Mouse (Mus musculus) midbrain, embryonic 10.5 days (tissue): ENCODE measurements at regions not wholly inside any gene's neighbourhood (a gene's known extent, or its start where the extent isn't known, plus 50 kb on each side); places are given as distances from the start of the nearest gene placed in this dataset.
"Not testable (repeated sequence)": the region's sequence is repeated elsewhere in the genome, so short reads cannot be mapped to it uniquely, and the experiment has no call there.

Experiments
- DNase-seq: peaks from one replicate; pipeline ENCODE4 v3.0.0-alpha.2; 2017; ENCODE audit warnings: low spot score
- H3K27ac ChIP-seq: fragments of 300-500 bp; sonication (generic); replicated peaks from 2 replicates; pipeline ENCODE4 v1.5.1; 2016; ENCODE audit warnings: mild to moderate bottlenecking
- H3K27me3 ChIP-seq: fragments of 300-500 bp; sonication (generic); 2 replicates; pipeline ENCODE4 v1.6.1; 2016; ENCODE audit warnings: low read depth, mild to moderate bottlenecking; ENCODE audit not compliant: poor library complexity, severe bottlenecking
- H3K36me3 ChIP-seq: fragments of 300-500 bp; sonication (generic); 2 replicates; pipeline ENCODE4 v1.6.1; 2016; ENCODE audit warnings: mild to moderate bottlenecking, moderate library complexity
- H3K4me1 ChIP-seq: fragments of 300-500 bp; sonication (generic); 2 replicates; pipeline ENCODE4 v1.6.1; 2016
- H3K4me3 ChIP-seq: fragments of 300-500 bp; sonication (generic); 2 replicates; pipeline ENCODE4 v1.5.1; 2016; ENCODE audit warnings: mild to moderate bottlenecking, moderate library complexity
- H3K9me3 ChIP-seq: fragments of 300-500 bp; sonication (generic); replicated peaks from 2 replicates; pipeline ENCODE4 v1.6.1; 2016; ENCODE audit warnings: mild to moderate bottlenecking
- WGBS: fragments of 180-500 bp; shearing (Covaris S2); methylation state at CpG from one replicate; pipeline ENCODE4 v1.1.7; 2016; 5-methylcytosine and 5-hydroxymethylcytosine counted together

DNA sequence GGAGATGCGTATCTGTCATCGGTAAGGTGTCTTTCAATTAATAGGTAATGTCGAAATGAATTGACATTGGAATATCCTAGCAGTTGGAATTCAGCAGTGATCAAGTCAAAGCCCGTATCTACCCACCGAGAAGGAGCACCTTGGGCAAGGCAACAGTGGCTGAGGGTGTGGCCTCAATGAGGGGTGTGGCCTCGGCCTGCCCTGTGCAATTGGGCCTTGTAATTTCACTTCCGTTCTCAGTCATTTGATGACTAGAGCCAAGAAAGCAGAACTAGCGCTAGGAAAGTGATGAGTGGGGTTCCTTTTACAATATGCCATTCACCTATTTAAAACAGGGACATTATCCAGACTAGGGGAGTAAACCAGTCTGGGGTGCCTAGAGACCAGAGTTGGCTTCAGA, 77.6 kb downstream of the Elovl4 start:
- Histone ChIP-seq H3K36me3 (no peaks in the 10 kb centered on the region), H3K27ac (no peak overlapping the region), H3K27me3 (peaks cover 10% of the 10 kb centered on the region), H3K4me3 (no peak overlapping the region), H3K9me3 (no peaks in the 10 kb centered on the region), H3K4me1 (peaks cover 6% of the 10 kb centered on the region; the same call in 1 of the 2 replicates)
- WGBS = 91% methylated on average over 8 of the region's 8 CpGs
- no peak for DNase-seq

DNA sequence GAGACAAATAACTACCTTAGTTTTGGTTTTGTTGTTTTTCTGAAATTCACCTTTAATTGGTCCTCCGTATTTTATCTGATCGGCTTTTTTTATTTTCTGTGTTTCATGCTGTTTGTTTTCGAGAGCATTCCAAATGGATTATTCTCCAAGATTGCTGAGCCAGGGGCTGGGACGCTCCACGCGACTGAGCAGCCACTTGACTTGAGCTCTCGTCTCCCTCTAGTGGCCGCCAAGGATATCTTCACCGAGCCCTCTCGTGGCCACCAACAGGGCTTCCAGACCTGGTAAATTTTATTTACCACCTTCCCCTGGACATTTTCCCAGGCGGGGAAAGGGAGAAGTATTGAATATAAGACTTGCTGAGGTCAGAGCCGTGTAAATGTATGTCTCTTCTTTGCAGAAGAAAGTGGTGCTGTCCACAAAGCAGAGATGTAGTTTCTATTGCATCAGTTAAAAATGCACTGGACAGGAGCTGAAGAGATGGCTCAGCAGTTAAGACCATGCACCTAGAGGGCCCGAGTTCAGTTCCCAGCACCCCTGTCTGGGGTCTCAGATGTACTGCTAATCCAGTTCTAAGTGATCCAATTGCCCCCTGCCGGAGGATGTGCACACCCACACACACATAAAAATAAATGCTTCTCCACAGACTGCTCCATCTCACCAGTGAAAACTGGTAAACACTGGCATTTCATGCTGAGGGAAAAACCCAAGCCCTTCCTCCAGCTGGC, 78.5 kb downstream of the Elovl4 start:
- H3K4me3 ChIP-seq = peak overlapping the region; percentile 42
- no peaks in the 10 kb centered on the region for H3K9me3 ChIP-seq
- peak; percentile 73 for DNase-seq
- 13% methylated on average over 14 of the region's 14 CpGs for WGBS
- H3K36me3 ChIP-seq = no peaks in the 10 kb centered on the region
- peaks cover 10% of the 10 kb centered on the region for H3K27me3 ChIP-seq
- no peak overlapping the region for H3K27ac ChIP-seq
- peaks cover 6% of the 10 kb centered on the region; the same call in 1 of the 2 replicates for H3K4me1 ChIP-seq

DNA sequence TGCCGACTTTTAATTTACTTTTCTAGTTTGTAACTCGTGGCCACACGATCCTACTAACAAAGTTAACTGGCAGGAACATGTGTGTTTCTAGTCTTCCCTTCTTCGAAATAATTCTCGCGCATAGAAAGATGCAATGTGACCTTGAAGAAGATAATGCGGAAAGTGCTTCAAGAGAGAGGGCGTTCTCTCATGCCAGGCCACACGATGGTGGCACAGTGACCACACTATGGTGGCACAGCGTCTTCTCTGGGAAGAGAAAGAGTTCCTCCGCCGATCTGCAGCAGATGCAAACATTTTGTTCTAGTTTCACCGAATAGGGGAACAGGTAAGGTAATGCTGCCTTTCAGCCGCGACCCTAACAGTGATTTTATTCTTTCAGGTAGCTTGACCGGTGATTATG, 79.1 kb downstream of the Elovl4 start:
- no peaks in the 10 kb centered on the region for H3K9me3 ChIP-seq
- WGBS = 51% methylated on average over 16 of the region's 16 CpGs
- H3K27ac ChIP-seq = no peak overlapping the region
- peak overlapping the region; percentile 42 for H3K4me3 ChIP-seq
- peaks cover 10% of the 10 kb centered on the region for H3K27me3 ChIP-seq
- peak; percentile 15 for DNase-seq
- H3K36me3 ChIP-seq = no peaks in the 10 kb centered on the region
- H3K4me1 ChIP-seq = peaks cover 6% of the 10 kb centered on the region; the same call in 1 of the 2 replicates

DNA sequence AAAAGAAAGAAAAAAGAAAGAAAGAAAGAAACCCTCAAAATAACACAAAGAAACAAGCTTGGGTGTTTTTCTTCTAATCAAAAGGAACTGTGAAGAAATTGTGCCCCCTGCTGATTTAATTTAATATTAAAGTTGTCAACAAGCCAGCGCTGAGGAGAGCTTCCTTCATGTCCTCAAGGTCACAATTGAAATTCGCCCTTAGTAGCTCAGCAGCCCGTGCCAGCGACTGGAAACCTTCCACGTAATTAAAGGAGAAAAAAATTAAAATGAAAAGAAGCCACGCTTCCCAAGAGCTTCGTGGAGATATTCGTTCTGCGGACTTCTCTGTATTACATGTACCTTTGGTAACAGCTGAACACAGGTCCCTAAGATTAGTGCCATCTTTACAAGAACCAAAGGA, 80.0 kb downstream of the Elovl4 start:
- peaks cover 10% of the 10 kb centered on the region for H3K27me3 ChIP-seq
- DNase-seq = no peak
- H3K4me3 ChIP-seq = no peak overlapping the region
- H3K9me3 ChIP-seq = no peaks in the 10 kb centered on the region
- WGBS = 60% methylated on average over 9 of the region's 9 CpGs
- H3K27ac ChIP-seq = no peak overlapping the region
- H3K4me1 ChIP-seq = peaks cover 6% of the 10 kb centered on the region; the same call in 1 of the 2 replicates
- H3K36me3 ChIP-seq = no peaks in the 10 kb centered on the region

DNA sequence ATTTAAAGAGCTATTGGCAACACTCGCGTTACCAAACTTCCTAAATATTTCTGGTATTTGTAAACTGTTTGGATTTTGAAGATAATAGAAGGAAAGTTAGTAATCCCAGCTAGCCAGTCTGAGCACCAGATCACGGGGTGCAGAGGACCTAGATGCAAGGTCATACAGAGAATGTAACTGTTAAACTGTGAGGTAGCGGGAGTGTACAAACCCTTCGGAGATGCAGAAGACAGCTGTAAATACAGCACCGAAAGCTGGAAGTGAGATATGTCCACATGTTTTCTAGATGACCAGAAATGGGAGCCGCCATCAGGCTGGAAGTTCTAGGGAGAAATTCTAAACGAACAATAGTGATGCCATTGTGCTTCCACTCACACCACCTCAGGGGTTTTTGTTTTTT, 80.5 kb downstream of the Elovl4 start:
- Histone ChIP-seq H3K4me3 (no peak overlapping the region), H3K9me3 (no peaks in the 10 kb centered on the region), H3K27me3 (peaks cover 10% of the 10 kb centered on the region), H3K27ac (no peak overlapping the region), H3K4me1 (peaks cover 6% of the 10 kb centered on the region; the same call in 1 of the 2 replicates), H3K36me3 (no peaks in the 10 kb centered on the region)
- WGBS = 87% methylated on average over 8 of the region's 8 CpGs
- DNase-seq = no peak

DNA sequence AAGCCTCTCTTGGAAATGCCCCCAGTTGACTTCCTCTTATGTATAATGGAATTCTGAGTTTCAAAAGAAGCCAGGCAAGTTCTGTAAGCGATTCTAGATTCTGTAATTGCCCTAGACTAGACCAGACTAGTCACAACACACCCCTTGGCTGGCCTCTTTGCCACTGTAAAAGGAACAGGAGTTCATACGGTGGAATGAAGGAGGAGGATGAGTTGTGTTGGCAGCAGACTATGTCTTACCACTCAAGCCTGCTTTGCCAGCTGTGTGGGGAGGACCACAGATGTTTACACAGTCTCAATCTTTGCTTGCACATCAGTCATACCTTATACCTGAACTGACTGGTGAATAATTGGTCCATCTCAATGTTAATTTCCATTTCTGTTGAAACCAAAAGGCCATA, 85.1 kb downstream of the Elovl4 start:
- H3K36me3 ChIP-seq = no peaks in the 10 kb centered on the region
- DNase-seq = no peak
- H3K4me1 ChIP-seq = no peaks in the 10 kb centered on the region
- WGBS = 78% methylated on average over 2 of the region's 2 CpGs
- H3K9me3 ChIP-seq = no peaks in the 10 kb centered on the region
- no peaks in the 10 kb centered on the region for H3K27me3 ChIP-seq
- H3K27ac ChIP-seq = no peak overlapping the region
- H3K4me3 ChIP-seq = no peak overlapping the region

DNA sequence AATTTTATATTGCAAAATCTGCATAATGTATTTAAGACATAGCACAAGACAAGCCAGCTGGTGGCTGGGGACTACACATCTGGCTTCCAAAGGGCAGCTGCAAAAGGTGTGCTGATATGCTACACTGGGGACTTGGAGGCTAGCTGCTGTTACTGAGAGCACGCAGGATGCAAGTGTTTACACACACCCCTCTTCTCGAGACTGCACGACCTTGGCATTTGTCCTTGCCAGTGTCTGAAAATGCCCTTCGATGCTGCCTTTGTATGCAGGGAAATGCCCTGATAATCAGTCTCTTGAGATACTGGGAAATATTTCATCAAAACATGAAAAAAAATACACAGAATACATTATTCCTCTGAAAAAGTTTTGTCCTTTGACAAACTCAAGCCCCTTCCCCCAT, 86.3 kb downstream of the Elovl4 start:
- no peaks in the 10 kb centered on the region for H3K9me3 ChIP-seq
- no peak for DNase-seq
- H3K36me3 ChIP-seq = no peaks in the 10 kb centered on the region
- no peaks in the 10 kb centered on the region for H3K27me3 ChIP-seq
- H3K27ac ChIP-seq = no peak overlapping the region
- 76% methylated on average over 4 of the region's 4 CpGs for WGBS
- no peak overlapping the region for H3K4me3 ChIP-seq
- no peaks in the 10 kb centered on the region for H3K4me1 ChIP-seq

DNA sequence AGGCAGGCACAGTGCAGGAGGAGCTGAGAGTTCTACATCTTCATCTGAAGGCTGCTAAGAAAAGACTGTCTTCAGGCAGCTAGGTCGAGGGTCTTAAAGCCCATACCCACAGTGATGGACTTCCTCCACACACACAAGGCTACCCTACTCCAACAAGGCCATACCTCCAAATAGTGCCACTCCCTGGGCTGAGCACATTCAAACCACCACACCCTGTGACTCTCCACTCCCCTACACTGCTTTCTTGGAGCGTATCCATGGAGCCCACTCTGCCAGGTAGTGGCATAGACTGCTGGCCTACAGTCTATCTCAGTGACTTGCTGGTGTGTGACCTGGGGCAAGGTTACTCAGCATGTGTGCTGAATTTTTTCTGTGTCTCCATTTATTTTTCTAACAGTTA, 88.0 kb downstream of the Elovl4 start:
- H3K36me3 ChIP-seq, H3K4me3 ChIP-seq, H3K9me3 ChIP-seq, H3K4me1 ChIP-seq, H3K27ac ChIP-seq, DNase-seq, H3K27me3 ChIP-seq: not testable (repeated sequence)
- WGBS = 78% methylated on average over 2 of the region's 2 CpGs

DNA sequence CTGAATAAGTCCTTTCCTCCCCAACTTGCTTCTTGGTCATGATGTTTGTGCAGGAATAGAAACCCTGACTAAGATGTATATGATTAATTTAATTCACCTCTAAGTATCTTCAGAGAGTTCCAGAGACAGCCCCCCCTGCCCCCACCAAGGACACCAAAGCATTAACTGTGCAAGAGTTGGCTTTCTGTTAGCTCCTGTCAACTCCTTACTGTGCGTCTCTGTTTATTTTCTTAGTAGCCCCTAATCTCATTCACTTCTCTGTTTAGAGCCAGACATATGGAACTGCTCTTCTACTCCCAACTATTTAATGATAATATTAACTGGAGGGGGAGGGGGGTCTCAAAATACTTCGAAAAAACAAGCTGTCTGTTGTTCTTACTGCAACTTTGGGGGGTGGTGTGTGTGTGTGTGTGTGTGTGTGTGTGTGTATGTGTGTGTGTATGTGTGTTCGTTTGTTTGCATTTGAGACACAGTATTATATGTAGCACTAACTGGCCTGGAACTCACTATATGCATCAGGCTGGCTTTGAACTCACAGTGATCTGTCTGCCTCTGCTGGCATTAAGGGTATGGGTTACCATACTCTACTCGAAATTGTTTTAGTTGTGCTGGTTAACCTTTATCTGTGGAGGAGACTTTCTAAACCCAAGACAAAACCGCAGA, 89.8 kb downstream of the Elovl4 start:
- H3K9me3 ChIP-seq = no peaks in the 10 kb centered on the region
- no peaks in the 10 kb centered on the region for H3K36me3 ChIP-seq
- H3K4me1 ChIP-seq = no peaks in the 10 kb centered on the region
- WGBS = 80% methylated on average over 5 of the region's 5 CpGs
- no peak overlapping the region for H3K27ac ChIP-seq
- no peak overlapping the region for H3K4me3 ChIP-seq
- H3K27me3 ChIP-seq = no peaks in the 10 kb centered on the region
- DNase-seq = no peak

DNA sequence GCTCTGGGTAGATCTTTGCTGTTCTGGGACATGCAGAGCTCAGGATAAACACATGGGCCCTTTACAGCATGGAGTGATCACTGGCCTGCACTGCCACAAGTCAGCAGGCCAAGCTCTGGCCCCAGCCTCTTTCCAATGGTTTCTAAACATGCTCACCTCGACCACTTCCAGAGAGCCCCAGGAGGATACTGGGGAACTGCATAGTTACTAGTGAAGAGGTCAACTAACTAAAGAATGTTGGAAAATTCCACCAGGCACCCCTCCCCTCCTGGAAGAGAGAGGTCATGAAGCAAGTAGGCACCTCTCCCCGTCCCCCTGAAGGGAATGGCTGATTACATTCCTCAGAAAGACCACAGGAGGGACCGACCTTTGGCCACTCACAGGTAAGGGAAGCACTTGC, 98.7 kb downstream of the Elovl4 start:
- DNase-seq = no peak
- Histone ChIP-seq H3K36me3 (no peaks in the 10 kb centered on the region), H3K27me3 (no peaks in the 10 kb centered on the region), H3K9me3 (no peaks in the 10 kb centered on the region), H3K4me1 (no peaks in the 10 kb centered on the region), H3K27ac (no peak overlapping the region), H3K4me3 (no peak overlapping the region)
- WGBS = 77% methylated on average over 3 of the region's 3 CpGs

DNA sequence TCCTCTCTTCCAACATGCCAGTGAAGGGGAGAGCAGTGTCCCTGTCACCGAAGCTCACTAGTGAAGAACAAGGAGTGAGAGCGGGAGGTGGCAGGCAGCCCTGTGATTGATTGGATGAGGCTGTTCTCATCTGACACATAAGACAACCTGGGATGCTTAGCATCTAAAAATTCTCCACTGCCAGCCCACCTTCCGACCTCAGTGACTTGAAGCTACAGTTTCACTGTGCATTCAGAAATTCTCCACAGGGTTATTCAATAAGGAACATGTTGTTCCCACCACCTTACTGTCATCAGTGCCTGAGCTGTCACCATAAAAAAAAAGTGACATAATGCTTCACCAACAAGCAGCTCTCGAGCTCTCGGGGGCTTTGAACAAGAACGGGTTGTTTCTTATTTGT, 100.0 kb downstream of the Elovl4 start:
- H3K27ac ChIP-seq = no peak overlapping the region
- H3K36me3 ChIP-seq = no peaks in the 10 kb centered on the region
- no peaks in the 10 kb centered on the region for H3K9me3 ChIP-seq
- no peaks in the 10 kb centered on the region for H3K4me1 ChIP-seq
- H3K4me3 ChIP-seq = no peak overlapping the region
- DNase-seq = no peak
- 90% methylated on average over 6 of the region's 6 CpGs for WGBS
- no peaks in the 10 kb centered on the region for H3K27me3 ChIP-seq

DNA sequence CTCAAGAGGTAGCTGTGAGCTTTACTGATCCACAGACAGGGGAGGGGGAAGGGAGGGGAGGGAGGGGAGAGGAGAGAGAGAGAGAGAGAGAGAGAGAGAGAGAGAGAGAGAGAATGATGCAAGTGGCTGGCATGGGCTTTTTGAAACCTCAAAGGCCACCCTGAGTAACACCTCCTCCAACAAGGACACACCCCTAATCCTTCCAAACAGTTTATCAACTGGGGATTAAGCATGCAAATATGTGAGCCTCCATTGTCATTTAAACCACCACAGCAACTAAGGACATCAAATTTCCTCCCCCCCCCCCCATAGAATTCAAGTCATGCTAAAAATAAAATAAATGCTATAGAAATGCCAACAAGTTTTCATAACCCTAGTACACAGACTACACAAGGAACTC, 101.9 kb downstream of the Elovl4 start:
- Histone ChIP-seq H3K27ac (no peak overlapping the region), H3K9me3 (no peaks in the 10 kb centered on the region), H3K4me3 (no peak overlapping the region), H3K36me3 (no peaks in the 10 kb centered on the region), H3K27me3 (no peaks in the 10 kb centered on the region), H3K4me1 (no peaks in the 10 kb centered on the region)
- DNase-seq = no peak

DNA sequence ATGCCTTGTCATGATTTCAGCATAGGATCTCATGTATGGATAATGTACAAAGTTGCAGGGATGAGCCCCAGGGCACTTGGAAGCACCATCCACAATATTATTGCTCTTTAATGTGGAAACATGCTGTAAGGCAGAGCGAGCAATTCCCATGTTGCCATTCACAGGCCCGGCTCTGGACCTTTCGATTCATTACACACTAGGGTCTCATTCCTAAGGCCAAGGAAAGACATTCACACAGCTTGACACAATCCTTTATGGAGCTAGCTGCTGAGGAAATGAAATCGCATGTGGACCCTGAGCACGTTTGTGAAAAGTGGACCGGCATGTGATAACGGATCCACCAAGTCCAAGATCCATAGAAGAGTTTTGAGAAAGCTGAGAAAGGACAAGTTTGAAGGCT, 105.2 kb downstream of the Elovl4 start:
- H3K36me3 ChIP-seq = no peaks in the 10 kb centered on the region
- H3K27ac ChIP-seq = no peak overlapping the region
- no peaks in the 10 kb centered on the region for H3K27me3 ChIP-seq
- WGBS = 92% methylated on average over 7 of the region's 7 CpGs
- no peak for DNase-seq
- H3K4me3 ChIP-seq = no peak overlapping the region
- no peaks in the 10 kb centered on the region for H3K4me1 ChIP-seq
- no peaks in the 10 kb centered on the region for H3K9me3 ChIP-seq
